Comparison of ENCODE assay signal across 10 mouse cellular contexts in the genomic region with DNA sequence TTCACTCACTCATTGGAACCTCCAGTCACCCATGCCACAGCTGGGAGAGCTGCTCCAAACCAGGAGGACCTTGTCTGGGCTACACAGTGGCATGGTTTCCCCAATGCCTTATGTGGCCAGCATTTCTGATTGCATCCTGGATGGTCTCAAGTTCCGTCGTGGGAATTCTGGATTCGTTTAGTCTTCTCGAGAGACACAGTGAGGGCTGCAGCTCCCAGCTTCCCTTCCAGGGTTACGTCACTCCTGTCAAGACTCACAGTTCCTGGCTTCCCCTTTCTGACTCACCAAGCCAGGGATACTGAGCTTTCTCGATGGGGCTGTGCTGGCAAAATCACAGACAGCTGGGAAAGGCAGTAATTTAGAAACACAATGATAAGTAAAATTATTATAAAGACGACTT. TPM values are rescaled to one million over a fixed set of nuclear protein-coding genes. Genes with fewer than 3 reads are reported as not detected.
A peak's percentile ranks its signal among the peaks of the same experiment; 100 is the strongest.
DNase-seq lines count a peak whose midpoint lies in the region; ATAC-seq lines count a peak whose summit lies in the region.
"Had no signal": no experiment of that assay in that cellular context is flagged by ENCODE, and none has a peak within 500 bp of the region (broad histone marks: within the 10 kb centered on the region; RNA-seq: fewer than 3 reads in every experiment).

No protein-coding gene starts in this region.

- H3K9me3 ChIP-seq in embryonic facial prominence, embryonic 11.5 days (replicated peaks; ENCODE audit: control insufficient read depth, low read length), result no peaks in the 10 kb centered on the region
- no peaks in the 10 kb centered on the region for H3K9me3 ChIP-seq in embryonic facial prominence, embryonic 10.5 days
- H3K9me3 ChIP-seq in embryonic facial prominence, embryonic 14.5 days (ENCODE audit: control insufficient read depth, low read length), result no peaks in the 10 kb centered on the region
- H3K9me3 ChIP-seq: megakaryocyte, embryonic 14.5 days had no signal

- H3K4me1 ChIP-seq in embryonic facial prominence, embryonic 11.5 days (ENCODE audit: control insufficient read depth, insufficient read depth, low read length), result peaks cover 3% of the 10 kb centered on the region
- H3K4me1 ChIP-seq in embryonic facial prominence, embryonic 10.5 days, result peaks cover 68% of the 10 kb centered on the region
- peaks cover 20% of the 10 kb centered on the region for H3K4me1 ChIP-seq in embryonic facial prominence, embryonic 14.5 days (ENCODE audit: control insufficient read depth, insufficient read depth, low read length)

- no peaks in the 10 kb centered on the region for H3K36me3 ChIP-seq in embryonic facial prominence, embryonic 11.5 days (replicated peaks; ENCODE audit: control insufficient read depth, insufficient read depth, low read depth, low read length)
- peaks cover 3% of the 10 kb centered on the region; the same call in 1 of the 2 replicates for H3K36me3 ChIP-seq in embryonic facial prominence, embryonic 10.5 days (replicated peaks)
- H3K36me3 ChIP-seq in embryonic facial prominence, embryonic 14.5 days (ENCODE audit: control insufficient read depth, insufficient read depth, low read length), result no peaks in the 10 kb centered on the region

- H3K27me3 ChIP-seq in embryonic facial prominence, embryonic 11.5 days (ENCODE audit: control insufficient read depth, insufficient read depth, low read length), result no peaks in the 10 kb centered on the region
- H3K27me3 ChIP-seq in embryonic facial prominence, embryonic 10.5 days (replicated peaks; ENCODE audit: low read depth, poor library complexity, severe bottlenecking), result no peaks in the 10 kb centered on the region
- H3K27me3 ChIP-seq in embryonic facial prominence, embryonic 14.5 days (replicated peaks; ENCODE audit: control insufficient read depth, insufficient read depth, low read length), result no peaks in the 10 kb centered on the region
- H3K27me3 ChIP-seq: CH12.LX; megakaryocyte, embryonic 14.5 days had no signal

- H3K27ac ChIP-seq in embryonic facial prominence, embryonic 11.5 days (replicated peaks; ENCODE audit: low read depth, low read length), result no peak overlapping the region
- no peak overlapping the region for H3K27ac ChIP-seq in embryonic facial prominence, embryonic 10.5 days (replicated peaks)
- no peak overlapping the region; the same call in 1 of the 2 replicates for H3K27ac ChIP-seq in embryonic facial prominence, embryonic 14.5 days (replicated peaks; ENCODE audit: low read depth, low read length)

- no peak overlapping the region for H3K9ac ChIP-seq in embryonic facial prominence, embryonic 11.5 days (replicated peaks; ENCODE audit: low read length)
- H3K9ac ChIP-seq in embryonic facial prominence, embryonic 14.5 days (ENCODE audit: low read depth, low read length), result peak overlapping the region; percentile 30; the same call in 1 of the 2 replicates

- 30% methylated on average over 7 of the region's 7 CpGs for WGBS in embryonic facial prominence, embryonic 11.5 days
- whole genome bisulfite sequencing in embryonic facial prominence, embryonic 10.5 days, result 36% methylated on average over 7 of the region's 7 CpGs
- 21% methylated on average over 7 of the region's 7 CpGs for WGBS in embryonic facial prominence, embryonic 14.5 days

- H3K4me3 ChIP-seq in embryonic facial prominence, embryonic 11.5 days (ENCODE audit: low read depth, low read length), result no peak overlapping the region
- H3K4me3 ChIP-seq in embryonic facial prominence, embryonic 10.5 days, result no peak overlapping the region
- no peak overlapping the region for H3K4me3 ChIP-seq in embryonic facial prominence, embryonic 14.5 days (ENCODE audit: low read depth, low read length)
- H3K4me3 ChIP-seq: megakaryocyte, embryonic 14.5 days had no signal

- ATAC-seq in embryonic facial prominence, embryonic 11.5 days (replicated peaks; ENCODE audit: insufficient number of reproducible peaks, low FRiP score, low TSS enrichment, low read depth), result no peak
- ATAC-seq in embryonic facial prominence, embryonic 14.5 days (ENCODE audit: low read depth), result peak; percentile 44; the same call in 1 of the 2 replicates

- peak; percentile 60 for DNase-seq in embryonic facial prominence, embryonic 11.5 days (ENCODE audit: low spot score)
- no peak for DNase-seq in embryonic facial prominence, embryonic 10.5 days (ENCODE audit: low spot score)
- peak; percentile 95 for DNase-seq in 3T3-L1 (ENCODE audit: low read depth, low spot score)
- peak; percentile 68 for DNase-seq in embryonic facial prominence, embryonic 14.5 days (ENCODE audit: low spot score)
- peak; percentile 77 to 80 for DNase-seq in heart, postnatal 10 days
- no peak for DNase-seq in cerebellum, adult 18-20 months
- DNase-seq in thymus, postnatal 0 days (ENCODE audit: low spot score), result no peak
- no peak for DNase-seq in cerebellum, postnatal 25 days

- intact Hi-C loops in heart, postnatal 10 days (cut with DNase I), result loop anchor here (2.0 kb wide), 1 partner anchor 19 kb away; no protein-coding TSS in a partner anchor

- no peak overlapping the region for H3K4me2 ChIP-seq in embryonic facial prominence, embryonic 11.5 days (ENCODE audit: low read depth, low read length)
- no peak overlapping the region for H3K4me2 ChIP-seq in embryonic facial prominence, embryonic 14.5 days (ENCODE audit: low read depth, low read length)

RNA-seq across cellular contexts. Expression of a gene that starts 54.0 kb away (rescaled TPM):
- 39.5 and 41.2 TPM in 2 replicates for polyA plus RNA-seq in embryonic facial prominence, embryonic 11.5 days (2014; fragmentation: Nextera tagmentation; extraction: Ambion mirVana)
- 62.8 and 64.8 TPM in 2 replicates for polyA plus RNA-seq in embryonic facial prominence, embryonic 10.5 days (2016; fragmentation: Nextera tagmentation; extraction: Ambion mirVana)
- polyA plus RNA-seq in embryonic facial prominence, embryonic 14.5 days (2014; fragmentation: Nextera tagmentation; extraction: Ambion mirVana), result 47.8 and 48.9 TPM in 2 replicates
- total RNA-seq in heart, postnatal 10 days (2021), result 10 to 100 TPM; 56.8 to 65.5 TPM
- 19.3 and 19.7 TPM in 2 replicates for polyA plus RNA-seq in thymus, postnatal 0 days (2015; fragmentation: Nextera tagmentation; extraction: Ambion mirVana)

Comparison
In these comparisons a context has a peak if more than half of its experiments do, and no peak if none do; other contexts are left out.
1. DNase-seq: peak in embryonic facial prominence, embryonic 11.5 days (single experiment), 3T3-L1 (single experiment), embryonic facial prominence, embryonic 14.5 days (single experiment) and heart, postnatal 10 days (2 of 2); none in embryonic facial prominence, embryonic 10.5 days (single experiment), cerebellum, adult 18-20 months (0 of 2), thymus, postnatal 0 days (single experiment) and cerebellum, postnatal 25 days (0 of 2).